Mouse (Mus musculus) embryonic facial prominence, embryonic 13.5 days (tissue): ENCODE data around the gene Bcl2l11. TPM values are rescaled to one million over a fixed set of nuclear protein-coding genes. Genes with fewer than 3 reads are reported as not detected.

Experiments
- ATAC-seq: fragments of 200-750 bp; cut with Nextera tagmentation; 2 replicates; pipeline ENCODE4 v1.8.0; 2017; ENCODE audit warnings: low read depth; ENCODE audit not compliant: insufficient number of reproducible peaks, insufficient read depth, low FRiP score, low TSS enrichment
- H3K27ac ChIP-seq: fragments of 300-500 bp; sonication (generic); 2 replicates; pipeline ENCODE4 v1.5.1; 2015; ENCODE audit warnings: moderate library complexity, mild to moderate bottlenecking, inconsistent platforms
- H3K27me3 ChIP-seq: fragments of 300-500 bp; sonication (generic); 2 replicates; pipeline ENCODE4 v1.6.1; 2015; ENCODE audit warnings: mild to moderate bottlenecking, inconsistent platforms
- H3K36me3 ChIP-seq: fragments of 300-500 bp; sonication (generic); 2 replicates; pipeline ENCODE4 v1.6.1; 2015; ENCODE audit warnings: mild to moderate bottlenecking, inconsistent platforms
- H3K4me1 ChIP-seq: fragments of 300-500 bp; sonication (generic); 2 replicates; pipeline ENCODE4 v1.6.1; 2015; ENCODE audit warnings: inconsistent platforms
- H3K4me2 ChIP-seq: fragments of 300-500 bp; sonication (generic); 2 replicates; pipeline ENCODE4 v1.6.1; 2015; ENCODE audit warnings: moderate library complexity, mild to moderate bottlenecking, inconsistent platforms
- H3K4me3 ChIP-seq: fragments of 300-500 bp; sonication (generic); 2 replicates; pipeline ENCODE4 v1.5.1; 2015; ENCODE audit warnings: mild to moderate bottlenecking, inconsistent platforms
- H3K9ac ChIP-seq: fragments of 300-500 bp; sonication (generic); 2 replicates; pipeline ENCODE4 v1.6.1; 2015; ENCODE audit warnings: mild to moderate bottlenecking, inconsistent platforms
- H3K9me3 ChIP-seq: fragments of 300-500 bp; sonication (generic); 2 replicates; pipeline ENCODE4 v1.6.1; 2016; ENCODE audit warnings: inconsistent platforms
- WGBS: fragments of 180-500 bp; shearing (Covaris S2); methylation state at CpG from one replicate; pipeline ENCODE4 v1.1.7; 2015; ENCODE audit warnings: mixed read lengths; 5-methylcytosine and 5-hydroxymethylcytosine counted together
- polyA plus RNA-seq: library from polyadenylated mRNA; unstranded; fragments of >200 nt; fragmentation: Nextera tagmentation; extraction: Ambion mirVana; gene quantifications from 2 replicates; pipeline ENCODE4 v1.2.1, GENCODE M21; 2015

Gene Bcl2l11
- polyA plus RNA-seq, 1 experiment from 2014 or later = 23.6 TPM

DNA sequence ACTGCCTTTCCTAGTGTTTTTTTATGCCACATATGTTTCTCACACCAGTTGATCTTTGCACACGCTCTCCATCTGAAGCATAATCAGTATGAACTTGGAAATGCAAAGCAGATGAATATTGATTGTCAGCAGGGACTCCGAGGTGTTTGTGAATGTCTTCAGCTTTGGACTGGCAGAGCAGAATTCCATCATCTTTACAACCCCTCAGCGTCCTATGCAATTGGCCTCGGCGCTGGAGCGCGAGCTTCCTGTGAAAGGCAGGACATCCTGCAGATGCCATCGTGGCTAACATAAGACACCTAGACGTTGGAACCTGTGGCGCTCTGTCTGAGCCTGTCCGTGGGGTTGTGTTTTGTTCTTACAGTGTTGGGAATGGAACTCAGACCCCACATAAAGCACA is 5.7 kb downstream of the Bcl2l11 start:
- H3K4me1 ChIP-seq = peaks cover 41% of the 10 kb centered on the region
- H3K9ac ChIP-seq = no peak overlapping the region
- no peak overlapping the region for H3K27ac ChIP-seq
- peaks cover 46% of the 10 kb centered on the region for H3K36me3 ChIP-seq
- ATAC-seq = no peak
- no peaks in the 10 kb centered on the region for H3K9me3 ChIP-seq
- H3K4me3 ChIP-seq = no peak overlapping the region
- 83% methylated on average over 11 of the region's 11 CpGs for WGBS
- H3K27me3 ChIP-seq = no peaks in the 10 kb centered on the region
- H3K4me2 ChIP-seq = no peak overlapping the region

DNA sequence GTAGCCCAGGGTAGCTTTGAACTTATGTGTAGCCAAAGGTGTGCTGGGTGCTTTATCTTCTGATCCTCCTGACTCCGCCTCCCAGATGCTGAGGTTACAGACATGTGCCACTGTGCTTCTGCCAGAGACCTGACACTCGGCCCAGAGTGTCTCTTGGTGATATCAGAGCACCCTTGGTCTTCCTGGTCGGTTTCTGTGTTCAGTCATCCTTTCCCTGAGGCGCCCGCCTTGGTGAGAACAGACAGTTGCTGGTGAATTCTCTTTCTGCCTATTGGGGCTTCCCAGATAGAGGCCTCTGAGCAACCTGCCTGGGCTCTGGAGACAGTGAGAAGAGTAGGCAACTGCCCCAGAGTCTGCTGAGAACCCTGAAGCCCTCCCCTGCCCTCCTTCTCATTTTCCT is 6.8 kb downstream of the Bcl2l11 start:
- no peaks in the 10 kb centered on the region for H3K9me3 ChIP-seq
- H3K36me3 ChIP-seq = peaks cover 46% of the 10 kb centered on the region
- H3K4me3 ChIP-seq = no peak overlapping the region
- WGBS = 82% methylated on average over 5 of the region's 5 CpGs
- no peak overlapping the region for H3K4me2 ChIP-seq
- H3K27ac ChIP-seq = no peak overlapping the region
- H3K9ac ChIP-seq = no peak overlapping the region
- H3K4me1 ChIP-seq = peaks cover 51% of the 10 kb centered on the region
- no peaks in the 10 kb centered on the region for H3K27me3 ChIP-seq
- ATAC-seq = no peak

DNA sequence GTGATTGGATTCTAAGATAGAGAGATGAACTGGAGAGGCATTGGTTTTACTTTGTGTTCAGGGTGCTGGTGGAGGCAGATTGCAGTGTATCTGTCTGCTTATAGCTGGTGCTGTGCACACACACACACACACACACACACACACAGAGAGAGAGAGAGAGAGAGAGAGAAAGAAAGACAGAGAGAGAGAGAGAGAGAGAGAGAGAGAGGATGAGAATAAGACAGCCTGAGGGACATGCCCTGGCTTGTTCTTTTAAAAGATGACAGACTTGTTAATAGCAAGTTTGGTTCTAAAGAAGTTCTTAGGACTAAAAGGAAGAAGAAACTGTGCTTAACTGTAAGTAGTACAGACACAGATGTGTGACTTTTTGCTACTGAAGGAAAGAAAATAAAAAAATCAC is 8.0 kb downstream of the Bcl2l11 start:
- Histone ChIP-seq H3K27me3 (no peaks in the 10 kb centered on the region), H3K4me1 (peaks cover 58% of the 10 kb centered on the region), H3K4me3 (no peak overlapping the region), H3K36me3 (peaks cover 46% of the 10 kb centered on the region), H3K9me3 (no peaks in the 10 kb centered on the region), H3K9ac (no peak overlapping the region), H3K27ac (no peak overlapping the region), H3K4me2 (no peak overlapping the region)
- no peak for ATAC-seq

DNA sequence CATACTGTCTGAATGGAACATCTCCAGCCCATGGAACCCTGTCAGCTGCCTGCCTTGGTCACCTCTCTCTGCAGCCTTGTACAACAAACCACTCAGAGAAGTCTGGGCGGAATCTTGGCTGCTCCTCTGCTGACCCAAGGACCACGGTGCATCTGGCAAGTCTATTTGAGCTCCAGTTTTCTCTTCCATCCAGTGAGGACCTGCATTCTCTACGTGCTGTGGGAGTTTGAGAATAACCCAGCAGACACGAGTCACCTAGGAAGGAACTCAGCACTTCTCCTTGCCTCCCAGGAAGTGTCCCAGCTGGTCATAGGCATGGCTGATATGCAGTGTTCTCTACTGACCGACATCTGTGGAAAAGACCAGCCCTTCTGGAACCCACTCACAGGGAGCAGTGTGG is 8.6 kb downstream of the Bcl2l11 start:
- Histone ChIP-seq H3K36me3 (peaks cover 46% of the 10 kb centered on the region), H3K9ac (no peak overlapping the region), H3K4me3 (no peak overlapping the region), H3K4me1 (peaks cover 61% of the 10 kb centered on the region), H3K27me3 (no peaks in the 10 kb centered on the region), H3K4me2 (no peak overlapping the region), H3K27ac (no peak overlapping the region), H3K9me3 (no peaks in the 10 kb centered on the region)
- 74% methylated on average over 5 of the region's 5 CpGs for WGBS
- ATAC-seq = no peak

- Histone ChIP-seq H3K9me3 (no peaks in the 10 kb centered on the region), H3K36me3 (peaks cover 44% of the 10 kb centered on the region), H3K27ac (no peak overlapping the region), H3K4me2 (no peak overlapping the region), H3K4me1 (peaks cover 61% of the 10 kb centered on the region), H3K27me3 (no peaks in the 10 kb centered on the region), H3K4me3 (no peak overlapping the region), H3K9ac (no peak overlapping the region)
- WGBS = 58% methylated on average over 8 of the region's 8 CpGs
- no peak for ATAC-seq
Observed at GRCm38 (mm10) chr2:128134948-128135347, 9.1 kb downstream of the Bcl2l11 start.

GRCm38 (mm10) chr2:128136769-128137433 is 11.1 kb downstream of the Bcl2l11 start:
- WGBS = 86% methylated on average over 16 of the region's 16 CpGs
- H3K36me3 ChIP-seq = peaks cover 28% of the 10 kb centered on the region
- no peaks in the 10 kb centered on the region for H3K9me3 ChIP-seq
- H3K9ac ChIP-seq = no peak overlapping the region
- peaks cover 67% of the 10 kb centered on the region for H3K4me1 ChIP-seq
- no peaks in the 10 kb centered on the region for H3K27me3 ChIP-seq
- H3K4me2 ChIP-seq = no peak overlapping the region
- ATAC-seq = no peak
- H3K4me3 ChIP-seq = no peak overlapping the region
- no peak overlapping the region for H3K27ac ChIP-seq

GRCm38 (mm10) chr2:128137480-128138276 is 11.8 kb downstream of the Bcl2l11 start:
- ATAC-seq = no peak
- 0 out of 2 replicates have a peak overlapping the region, but pooled peaks have one; percentile 33 for H3K27ac ChIP-seq
- 0 out of 2 replicates have a peak overlapping the region, but pooled peaks have one; percentile 1 for H3K4me2 ChIP-seq
- H3K27me3 ChIP-seq = no peaks in the 10 kb centered on the region
- H3K9ac ChIP-seq = no peak overlapping the region
- no peaks in the 10 kb centered on the region for H3K9me3 ChIP-seq
- H3K4me1 ChIP-seq = peaks cover 65% of the 10 kb centered on the region
- 53% methylated on average over 22 of the region's 22 CpGs for WGBS
- no peak overlapping the region for H3K4me3 ChIP-seq
- H3K36me3 ChIP-seq = peaks cover 31% of the 10 kb centered on the region

- no peak overlapping the region for H3K4me2 ChIP-seq
- WGBS = 42% methylated on average over 8 of the region's 8 CpGs
- no peak for ATAC-seq
- H3K27ac ChIP-seq = no peak overlapping the region
- H3K27me3 ChIP-seq = no peaks in the 10 kb centered on the region
- H3K4me1 ChIP-seq = peaks cover 64% of the 10 kb centered on the region
- H3K9ac ChIP-seq = no peak overlapping the region
- H3K9me3 ChIP-seq = no peaks in the 10 kb centered on the region
- H3K4me3 ChIP-seq = no peak overlapping the region
- peaks cover 28% of the 10 kb centered on the region for H3K36me3 ChIP-seq
Observed at GRCm38 (mm10) chr2:128138924-128139323, 13.1 kb downstream of the Bcl2l11 start.

- H3K4me3 ChIP-seq = no peak overlapping the region
- ATAC-seq = no peak
- H3K36me3 ChIP-seq = peaks cover 28% of the 10 kb centered on the region
- no peaks in the 10 kb centered on the region for H3K27me3 ChIP-seq
- peaks cover 58% of the 10 kb centered on the region for H3K4me1 ChIP-seq
- H3K4me2 ChIP-seq = no peak overlapping the region
- H3K9ac ChIP-seq = no peak overlapping the region
- 43% methylated on average over 15 of the region's 15 CpGs for WGBS
- no peak overlapping the region for H3K27ac ChIP-seq
- no peaks in the 10 kb centered on the region for H3K9me3 ChIP-seq
Observed at GRCm38 (mm10) chr2:128139781-128140180, 13.9 kb downstream of the Bcl2l11 start.

DNA sequence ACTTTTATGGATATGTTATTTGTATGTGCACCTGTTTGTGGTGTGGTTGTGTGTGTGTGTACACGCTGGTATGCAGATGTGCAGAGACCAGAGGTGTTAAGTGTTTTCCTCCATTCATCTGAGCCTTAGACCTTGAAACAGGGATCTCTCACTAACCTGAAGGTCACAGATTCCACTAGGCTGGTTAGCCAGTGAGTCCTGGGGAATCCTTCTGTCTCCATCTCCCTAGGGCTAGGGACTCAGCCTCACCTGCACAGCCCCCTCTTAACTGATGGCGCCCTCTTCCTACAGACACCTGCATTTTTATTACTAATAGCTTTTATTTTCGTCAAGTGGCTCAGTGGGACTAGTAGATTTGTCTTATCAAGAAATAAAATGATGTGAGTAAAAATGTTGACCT is 14.3 kb downstream of the Bcl2l11 start:
- Histone ChIP-seq H3K36me3 (peaks cover 24% of the 10 kb centered on the region), H3K4me2 (no peak overlapping the region), H3K4me3 (no peak overlapping the region), H3K27ac (no peak overlapping the region), H3K4me1 (peaks cover 54% of the 10 kb centered on the region), H3K27me3 (no peaks in the 10 kb centered on the region), H3K9me3 (no peaks in the 10 kb centered on the region), H3K9ac (no peak overlapping the region)
- 84% methylated on average over 3 of the region's 3 CpGs for WGBS
- no peak for ATAC-seq

DNA sequence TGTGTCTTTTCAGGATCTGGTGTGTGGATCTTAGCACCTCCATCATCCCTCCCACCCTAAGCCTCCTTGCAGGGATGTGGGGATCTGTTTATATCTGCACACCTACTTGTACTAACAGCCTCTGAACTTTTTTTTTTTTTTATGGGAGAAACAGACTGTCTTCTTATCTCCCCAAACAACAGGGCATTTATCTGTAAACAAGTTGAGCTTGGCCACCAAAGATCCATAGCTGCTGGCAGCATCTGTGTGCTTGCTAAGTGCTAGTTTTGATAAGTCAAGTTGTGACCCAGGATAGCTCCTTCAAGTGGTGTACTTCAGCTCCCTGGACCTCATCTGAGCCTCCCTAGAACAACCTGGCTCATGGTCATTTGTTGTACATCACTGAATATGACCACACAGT is 18.2 kb downstream of the Bcl2l11 start:
- Histone ChIP-seq H3K36me3 (peaks cover 35% of the 10 kb centered on the region), H3K9ac (no peak overlapping the region), H3K27me3 (no peaks in the 10 kb centered on the region), H3K4me3 (no peak overlapping the region), H3K27ac (no peak overlapping the region), H3K4me1 (peaks cover 22% of the 10 kb centered on the region), H3K9me3 (no peaks in the 10 kb centered on the region), H3K4me2 (no peak overlapping the region)
- ATAC-seq = no peak

- no peak for ATAC-seq
- no peak overlapping the region for H3K4me2 ChIP-seq
- peaks cover 48% of the 10 kb centered on the region for H3K36me3 ChIP-seq
- 75% methylated on average over 3 of the region's 3 CpGs for WGBS
- H3K4me1 ChIP-seq = peaks cover 8% of the 10 kb centered on the region; the same call in 1 of the 2 replicates
- H3K27me3 ChIP-seq = no peaks in the 10 kb centered on the region
- H3K9ac ChIP-seq = no peak overlapping the region
- H3K27ac ChIP-seq = no peak overlapping the region
- no peak overlapping the region for H3K4me3 ChIP-seq
- H3K9me3 ChIP-seq = no peaks in the 10 kb centered on the region
Observed at GRCm38 (mm10) chr2:128145433-128145832, 19.6 kb downstream of the Bcl2l11 start.
